Mouse (Mus musculus): ENCODE measurements at regions not wholly inside any gene's neighbourhood (a gene's known extent, or its start where the extent isn't known, plus 50 kb on each side); places are given as distances from the start of the nearest gene placed in this dataset.

- Histone ChIP-seq H3K4me1 (replicated peaks) (no peaks in the 10 kb centered on the region), H3K4me2 (peak overlapping the region; percentile 11; the same call in 1 of the 2 replicates), H3K27ac (replicated peaks) (no peak overlapping the region), H3K9me3 (replicated peaks) (no peaks in the 10 kb centered on the region), H3K27me3 (no peaks in the 10 kb centered on the region), H3K36me3 (replicated peaks) (no peaks in the 10 kb centered on the region), H3K9ac (no peak overlapping the region), H3K4me3 (replicated peaks) (no peak overlapping the region)
- WGBS (ENCODE audit: insufficient replicate concordance) = 23% methylated on average over 14 of the region's 14 CpGs
- no peak for ATAC-seq (ENCODE audit: insufficient read depth)
Measured at GRCm38 (mm10) chr11:43344767-43345561, 81.1 kb downstream of the Pttg1 start.

DNA sequence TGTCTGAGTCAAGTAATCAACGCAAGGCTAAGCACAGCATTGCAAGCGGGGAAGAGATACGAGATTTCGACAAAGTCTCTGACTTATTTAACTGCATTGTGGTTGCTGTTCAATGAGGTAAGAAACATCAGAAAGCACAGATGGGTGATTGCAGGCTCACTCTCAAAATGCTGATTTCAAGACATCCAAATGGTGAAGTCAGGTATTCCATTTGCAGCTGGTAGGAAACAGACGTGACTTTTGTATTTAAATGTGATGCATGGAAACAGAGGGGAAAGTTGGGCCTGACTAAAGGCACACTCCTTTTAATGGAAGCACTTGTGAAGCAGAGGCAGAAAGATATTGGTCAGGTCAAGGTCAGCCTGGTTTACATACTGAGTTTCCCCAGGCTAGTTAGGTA, 82.5 kb downstream of the Pttg1 start:
- Histone ChIP-seq H3K9ac (no peak overlapping the region), H3K4me3 (replicated peaks) (no peak overlapping the region), H3K4me1 (replicated peaks) (no peaks in the 10 kb centered on the region), H3K4me2 (no peak overlapping the region), H3K27me3 (no peaks in the 10 kb centered on the region), H3K9me3 (replicated peaks) (no peaks in the 10 kb centered on the region), H3K36me3 (replicated peaks) (no peaks in the 10 kb centered on the region), H3K27ac (replicated peaks) (no peak overlapping the region)
- no peak for ATAC-seq (ENCODE audit: insufficient read depth)
- 66% methylated on average over 5 of the region's 5 CpGs for WGBS (ENCODE audit: insufficient replicate concordance)

DNA sequence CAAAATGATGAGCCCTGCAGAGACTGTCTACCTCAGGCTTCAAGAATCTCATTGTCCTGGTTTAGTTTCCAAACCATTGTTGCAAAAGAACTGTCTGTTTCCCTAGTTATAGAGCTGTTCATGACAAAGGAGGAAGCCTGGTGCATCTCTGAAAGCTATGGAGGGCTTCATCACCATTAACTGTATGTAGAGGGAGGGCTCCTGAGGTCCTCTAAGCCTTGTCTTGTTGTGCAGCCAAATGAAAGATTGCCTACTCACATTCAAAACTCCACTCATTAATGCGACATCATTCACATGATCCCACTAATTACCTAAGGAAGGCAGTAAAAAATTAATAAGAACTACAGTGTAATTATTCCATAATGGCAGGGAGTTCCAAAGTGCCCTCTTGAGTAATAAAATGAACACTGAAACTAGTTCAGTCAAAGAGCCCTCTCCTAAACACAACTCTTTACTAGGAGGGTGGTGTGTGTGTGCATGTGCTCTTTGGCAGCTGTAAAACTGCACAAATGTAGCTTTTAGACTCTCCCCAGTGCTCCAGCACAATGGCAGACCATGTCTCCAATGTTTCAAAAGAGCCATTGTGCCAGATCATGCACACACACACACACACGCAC, 87.6 kb downstream of the Pttg1 start:
- H3K36me3 ChIP-seq (replicated peaks) = no peaks in the 10 kb centered on the region
- ATAC-seq (ENCODE audit: insufficient read depth) = no peak
- no peak overlapping the region for H3K9ac ChIP-seq
- no peaks in the 10 kb centered on the region for H3K4me1 ChIP-seq (replicated peaks)
- WGBS (ENCODE audit: insufficient replicate concordance) = 66% methylated on average over 2 of the region's 2 CpGs
- H3K4me2 ChIP-seq = no peak overlapping the region
- H3K9me3 ChIP-seq (replicated peaks) = no peaks in the 10 kb centered on the region
- no peaks in the 10 kb centered on the region for H3K27me3 ChIP-seq
- no peak overlapping the region for H3K4me3 ChIP-seq (replicated peaks)
- no peak overlapping the region for H3K27ac ChIP-seq (replicated peaks)

- Histone ChIP-seq H3K36me3 (replicated peaks) (no peaks in the 10 kb centered on the region), H3K9me3 (replicated peaks) (no peaks in the 10 kb centered on the region), H3K4me2 (no peak overlapping the region), H3K27ac (replicated peaks) (no peak overlapping the region), H3K4me3 (replicated peaks) (no peak overlapping the region), H3K27me3 (no peaks in the 10 kb centered on the region), H3K9ac (no peak overlapping the region), H3K4me1 (replicated peaks) (no peaks in the 10 kb centered on the region)
- 48% methylated on average over 7 of the region's 7 CpGs for WGBS (ENCODE audit: insufficient replicate concordance)
- no peak for ATAC-seq (ENCODE audit: insufficient read depth)
Measured at GRCm38 (mm10) chr11:43335668-43336265, 90.3 kb downstream of the Pttg1 start.

DNA sequence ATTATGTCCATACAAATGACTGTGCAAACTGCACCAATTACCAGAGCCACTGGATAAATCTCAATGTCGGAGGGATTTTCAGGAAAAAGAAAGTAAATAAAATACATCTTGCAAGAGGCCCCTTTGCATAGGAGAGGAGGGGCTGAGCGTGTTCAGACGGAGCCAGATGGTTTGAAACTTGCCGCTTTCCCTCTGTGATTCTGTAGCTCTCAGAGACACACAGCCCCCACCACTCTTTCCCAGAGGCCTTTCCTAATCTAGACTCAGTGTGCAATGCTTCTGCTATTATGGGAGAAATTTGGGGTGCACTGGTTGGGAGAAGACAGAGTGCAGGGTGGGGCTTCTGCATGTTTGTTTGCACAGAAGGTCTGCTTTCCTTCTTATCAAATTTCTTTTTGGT, 92.5 kb downstream of the Pttg1 start:
- 60% methylated on average over 4 of the region's 4 CpGs for WGBS (ENCODE audit: insufficient replicate concordance)
- H3K36me3 ChIP-seq (replicated peaks) = no peaks in the 10 kb centered on the region

DNA sequence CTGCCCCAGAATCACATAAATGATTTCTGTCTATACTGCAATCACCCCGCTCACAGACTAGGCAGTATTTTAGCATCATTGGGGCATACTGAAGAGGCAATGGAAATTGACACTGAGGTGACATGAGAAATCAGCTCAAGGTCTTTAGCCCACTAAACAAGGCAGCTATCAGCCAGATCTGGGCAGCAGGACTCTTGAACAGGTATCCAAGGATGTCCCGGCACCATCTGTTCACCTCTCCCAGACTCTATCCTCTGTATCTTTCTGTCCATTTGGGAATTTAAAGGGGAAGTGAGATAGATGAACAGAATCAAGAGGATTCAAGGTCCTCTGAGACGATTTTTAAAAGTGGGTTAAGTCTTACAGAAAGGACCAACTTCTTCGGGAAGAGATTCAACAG, 112.1 kb downstream of the Pttg1 start:
- Histone ChIP-seq H3K27ac (replicated peaks) (no peak overlapping the region), H3K4me3 (replicated peaks) (no peak overlapping the region), H3K9ac (no peak overlapping the region), H3K9me3 (replicated peaks) (no peaks in the 10 kb centered on the region), H3K36me3 (replicated peaks) (no peaks in the 10 kb centered on the region), H3K4me2 (no peak overlapping the region), H3K27me3 (no peaks in the 10 kb centered on the region), H3K4me1 (replicated peaks) (no peaks in the 10 kb centered on the region)
- no peak for ATAC-seq (ENCODE audit: insufficient read depth)
- WGBS (ENCODE audit: insufficient replicate concordance) = 59% methylated on average over 4 of the region's 4 CpGs

More for the DNA sequence above, 92.5 kb downstream of the Pttg1 start:
- Histone ChIP-seq H3K9me3 (replicated peaks) (no peaks in the 10 kb centered on the region), H3K9ac (no peak overlapping the region), H3K27ac (replicated peaks) (no peak overlapping the region), H3K27me3 (no peaks in the 10 kb centered on the region), H3K4me1 (replicated peaks) (no peaks in the 10 kb centered on the region), H3K4me2 (no peak overlapping the region), H3K4me3 (replicated peaks) (no peak overlapping the region)
- no peak for ATAC-seq (ENCODE audit: insufficient read depth)
